Mouse (Mus musculus): ENCODE results near the gene Kcnj6.

The Kcnj6 gene

GRCm38 (mm10) chr16:94717051-94717450 is 280.4 kb downstream of the Kcnj6 start:
- DNase-seq (ENCODE audit: low spot score): no peak

GRCm38 (mm10) chr16:94714483-94714882 is 283.0 kb downstream of the Kcnj6 start:
- no peak for DNase-seq (ENCODE audit: low spot score)

- peak; percentile 54 for DNase-seq (ENCODE audit: low spot score)
These were observed 283.9 kb downstream of the Kcnj6 start for GRCm38 (mm10) chr16:94713480-94714094.

GRCm38 (mm10) chr16:94701971-94702370 is 295.5 kb downstream of the Kcnj6 start:
- no peak for DNase-seq (ENCODE audit: low spot score)

- DNase-seq (ENCODE audit: low spot score): no peak
These were observed 296.4 kb downstream of the Kcnj6 start for GRCm38 (mm10) chr16:94701141-94701540.

All from c-Kit-positive CD71-positive TER-119-positive erythroid progenitor cells, embryonic 14.5 days (primary cell).